Mouse (Mus musculus) erythroblast, embryonic 14.5 days (primary cell): ENCODE data around the gene Fgfr2.

Experiments used
- GATA1 ChIP-seq: IDR thresholded peaks from 2 replicates; pipeline ENCODE4 v1.6.1; 2012; ENCODE audit warnings: low read length, inconsistent platforms, mixed read lengths
- TAL1 ChIP-seq: IDR thresholded peaks from 3 replicates; pipeline ENCODE4 v1.6.1; 2012; ENCODE audit warnings: low read length, inconsistent platforms, mixed read lengths

- TF ChIP-seq GATA1 (no peak), TAL1 (no peak)
Observed at GRCm38 (mm10) chr7:130751678-130752077, 2371.5 kb downstream of the Fgfr2 start.
